Mouse (Mus musculus): ENCODE results near the gene Tssk6. TPM values are rescaled to one million over a fixed set of nuclear protein-coding genes. Genes with fewer than 3 reads are reported as not detected.

The Tssk6 gene
- polyA plus RNA-seq, 1 experiment, result 1.0 TPM

GRCm38 (mm10) chr8:69914526-69914925 is 12.5 kb downstream of the Tssk6 start:
- H3K36me3 ChIP-seq (ENCODE audit: control insufficient read depth, insufficient read depth, low read length), result peaks cover 54% of the 10 kb centered on the region

GRCm38 (mm10) chr8:69915748-69916147 is 13.8 kb downstream of the Tssk6 start:
- Histone ChIP-seq H3K4me3 (ENCODE audit: extremely low read depth, insufficient read depth, insufficient read length) (no peak overlapping the region), H3K27ac (ENCODE audit: insufficient read depth, low read length) (no peak overlapping the region), H3K36me3 (ENCODE audit: control insufficient read depth, insufficient read depth, low read length) (peaks cover 50% of the 10 kb centered on the region), H3K27me3 (ENCODE audit: control insufficient read depth, insufficient read depth, low read length) (no peaks in the 10 kb centered on the region), H3K4me1 (ENCODE audit: control insufficient read depth, insufficient read depth, insufficient read length) (peaks cover 7% of the 10 kb centered on the region)
- 89% methylated on average over 5 of the region's 5 CpGs for WGBS
- TF ChIP-seq CTCF (IDR thresholded peaks at IDR 0.05; ENCODE audit: extremely low read depth, insufficient read depth, insufficient read length, insufficient replicate concordance), result no peak
- TF ChIP-seq POLR2A (IDR thresholded peaks at IDR 0.05; ENCODE audit: low read depth, low read length), result no peak
- no peak for DNase-seq (ENCODE audit: low read depth in 1 of 2, low spot score in 2 of 2)

More at GRCm38 (mm10) chr8:69914526-69914925, 12.5 kb downstream of the Tssk6 start:
- Histone ChIP-seq H3K4me1 (ENCODE audit: control insufficient read depth, insufficient read depth, insufficient read length) (peaks cover 3% of the 10 kb centered on the region; the same call in 1 of the 2 replicates), H3K4me3 (ENCODE audit: extremely low read depth, insufficient read depth, insufficient read length) (no peak overlapping the region), H3K27me3 (ENCODE audit: control insufficient read depth, insufficient read depth, low read length) (no peaks in the 10 kb centered on the region), H3K27ac (ENCODE audit: insufficient read depth, low read length) (no peak overlapping the region)
- WGBS, result 86% methylated on average over 4 of the region's 4 CpGs
- no peak for DNase-seq (ENCODE audit: low read depth in 1 of 2, low spot score in 2 of 2)
- TF ChIP-seq CTCF (IDR thresholded peaks at IDR 0.05; ENCODE audit: extremely low read depth, insufficient read depth, insufficient read length, insufficient replicate concordance) (no peak), POLR2A (IDR thresholded peaks at IDR 0.05; ENCODE audit: low read depth, low read length) (no peak)

DNA sequence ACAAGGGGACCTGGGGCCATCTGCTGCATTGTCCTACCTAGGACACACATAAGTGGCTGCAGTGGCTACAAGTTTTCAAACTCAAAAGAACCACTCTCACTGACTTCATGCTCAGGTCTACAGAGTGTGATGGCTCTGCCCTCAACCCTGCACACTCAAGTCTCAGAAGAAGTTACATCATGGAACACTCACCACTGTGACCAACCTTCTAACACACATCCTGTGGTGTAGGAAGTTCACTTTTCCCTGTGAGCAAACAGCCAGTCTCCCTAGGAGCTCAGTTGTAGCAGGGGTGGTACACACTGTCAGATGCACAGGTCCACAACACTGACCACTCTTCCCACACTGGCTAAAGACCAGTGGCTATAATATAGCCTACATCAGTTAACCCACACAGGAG is 16.5 kb downstream of the Tssk6 start:
- no peak overlapping the region for H3K4me3 ChIP-seq (ENCODE audit: extremely low read depth, insufficient read depth, insufficient read length)
- no peak for TF ChIP-seq CTCF (IDR thresholded peaks at IDR 0.05; ENCODE audit: extremely low read depth, insufficient read depth, insufficient read length, insufficient replicate concordance)
- TF ChIP-seq POLR2A (IDR thresholded peaks at IDR 0.05; ENCODE audit: low read depth, low read length), result no peak
- peaks cover 27% of the 10 kb centered on the region for H3K36me3 ChIP-seq (ENCODE audit: control insufficient read depth, insufficient read depth, low read length)
- H3K27ac ChIP-seq (ENCODE audit: insufficient read depth, low read length), result no peak overlapping the region
- no peak for DNase-seq (ENCODE audit: low read depth in 1 of 2, low spot score in 2 of 2)
- no peaks in the 10 kb centered on the region for H3K27me3 ChIP-seq (ENCODE audit: control insufficient read depth, insufficient read depth, low read length)
- H3K4me1 ChIP-seq (ENCODE audit: control insufficient read depth, insufficient read depth, insufficient read length), result peaks cover 14% of the 10 kb centered on the region

GRCm38 (mm10) chr8:69919010-69919409 is 17.0 kb downstream of the Tssk6 start:
- DNase-seq (ENCODE audit: low read depth in 1 of 2, low spot score in 2 of 2), result peak; percentile 73 to 87
- TF ChIP-seq POLR2A (IDR thresholded peaks at IDR 0.05; ENCODE audit: low read depth, low read length) (no peak), CTCF (IDR thresholded peaks at IDR 0.05; ENCODE audit: extremely low read depth, insufficient read depth, insufficient read length, insufficient replicate concordance) (peak; percentile 73; the same call in 1 of the 2 replicates)
- H3K4me3 ChIP-seq (ENCODE audit: extremely low read depth, insufficient read depth, insufficient read length), result no peak overlapping the region
- no peaks in the 10 kb centered on the region for H3K27me3 ChIP-seq (ENCODE audit: control insufficient read depth, insufficient read depth, low read length)
- peak overlapping the region; percentile 43; the same call in 1 of the 2 replicates for H3K27ac ChIP-seq (ENCODE audit: insufficient read depth, low read length)
- 33% methylated on average over 1 of the region's 1 CpGs for WGBS
- peaks cover 14% of the 10 kb centered on the region for H3K4me1 ChIP-seq (ENCODE audit: control insufficient read depth, insufficient read depth, insufficient read length)
- peaks cover 24% of the 10 kb centered on the region for H3K36me3 ChIP-seq (ENCODE audit: control insufficient read depth, insufficient read depth, low read length)

GRCm38 (mm10) chr8:69919876-69920662 is 18.1 kb downstream of the Tssk6 start:
- Histone ChIP-seq H3K4me1 (ENCODE audit: control insufficient read depth, insufficient read depth, insufficient read length) (peaks cover 14% of the 10 kb centered on the region), H3K27ac (ENCODE audit: insufficient read depth, low read length) (peak overlapping the region; percentile 77), H3K36me3 (ENCODE audit: control insufficient read depth, insufficient read depth, low read length) (peaks cover 19% of the 10 kb centered on the region), H3K27me3 (ENCODE audit: control insufficient read depth, insufficient read depth, low read length) (no peaks in the 10 kb centered on the region), H3K4me3 (ENCODE audit: extremely low read depth, insufficient read depth, insufficient read length) (peak overlapping the region; percentile 17; the same call in 1 of the 2 replicates)
- TF ChIP-seq POLR2A (IDR thresholded peaks at IDR 0.05; ENCODE audit: low read depth, low read length) (no peak), CTCF (IDR thresholded peaks at IDR 0.05; ENCODE audit: extremely low read depth, insufficient read depth, insufficient read length, insufficient replicate concordance) (no peak)
- 38% methylated on average over 11 of the region's 11 CpGs for WGBS
- DNase-seq (ENCODE audit: low read depth in 1 of 2, low spot score in 2 of 2), result peak; percentile 86 to 97

DNA sequence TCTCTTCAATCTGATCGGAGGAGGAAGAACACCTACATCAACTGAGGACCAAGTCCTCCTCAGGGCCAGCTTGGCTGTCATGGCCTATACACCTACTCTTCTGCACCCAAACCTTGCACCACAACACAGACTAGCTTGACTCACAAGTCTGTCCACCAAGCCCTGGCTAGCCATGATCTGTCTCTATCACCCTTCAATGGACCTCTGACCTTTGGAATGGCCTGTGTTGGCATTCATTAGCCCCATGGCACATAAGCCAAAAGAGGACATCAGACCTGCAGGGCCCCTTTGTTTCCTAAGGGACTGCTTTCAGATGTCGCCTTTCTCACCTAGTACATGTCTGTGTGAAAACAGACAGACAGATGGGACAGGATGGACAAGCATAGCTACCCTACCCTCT is 19.2 kb downstream of the Tssk6 start:
- 88% methylated on average over 2 of the region's 2 CpGs for WGBS
- Histone ChIP-seq H3K27me3 (ENCODE audit: control insufficient read depth, insufficient read depth, low read length) (no peaks in the 10 kb centered on the region), H3K4me3 (ENCODE audit: extremely low read depth, insufficient read depth, insufficient read length) (no peak overlapping the region), H3K27ac (ENCODE audit: insufficient read depth, low read length) (peak overlapping the region; percentile 77; the same call in 1 of the 2 replicates), H3K36me3 (ENCODE audit: control insufficient read depth, insufficient read depth, low read length) (peaks cover 11% of the 10 kb centered on the region), H3K4me1 (ENCODE audit: control insufficient read depth, insufficient read depth, insufficient read length) (peaks cover 14% of the 10 kb centered on the region)
- no peak for DNase-seq (ENCODE audit: low read depth in 1 of 2, low spot score in 2 of 2)
- no peak for TF ChIP-seq POLR2A (IDR thresholded peaks at IDR 0.05; ENCODE audit: low read depth, low read length)
- TF ChIP-seq CTCF (IDR thresholded peaks at IDR 0.05; ENCODE audit: extremely low read depth, insufficient read depth, insufficient read length, insufficient replicate concordance), result no peak

DNA sequence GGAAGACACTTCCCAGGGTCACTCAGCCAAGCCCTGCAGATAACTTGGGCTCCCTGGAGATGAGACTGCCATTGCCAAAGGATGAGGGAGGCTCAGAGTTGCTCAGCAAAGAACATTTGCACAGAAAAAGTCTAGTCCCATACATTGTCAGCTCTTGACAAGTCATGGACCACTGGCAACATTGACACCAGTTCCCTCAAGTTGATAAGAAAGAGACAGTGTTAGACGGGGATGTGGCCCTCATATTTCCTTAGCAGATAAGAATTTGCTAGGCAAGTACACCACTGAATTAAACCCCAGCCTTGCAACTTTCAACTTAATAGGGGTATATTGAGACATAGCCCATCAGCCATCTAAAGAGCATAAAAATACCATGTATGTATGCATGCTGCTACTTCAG is 22.0 kb downstream of the Tssk6 start:
- Histone ChIP-seq H3K27me3 (ENCODE audit: control insufficient read depth, insufficient read depth, low read length) (no peaks in the 10 kb centered on the region), H3K36me3 (ENCODE audit: control insufficient read depth, insufficient read depth, low read length) (no peaks in the 10 kb centered on the region), H3K27ac (ENCODE audit: insufficient read depth, low read length) (no peak overlapping the region), H3K4me3 (ENCODE audit: extremely low read depth, insufficient read depth, insufficient read length) (no peak overlapping the region), H3K4me1 (ENCODE audit: control insufficient read depth, insufficient read depth, insufficient read length) (peaks cover 14% of the 10 kb centered on the region)
- WGBS, result 76% methylated on average over 1 of the region's 1 CpGs
- no peak for TF ChIP-seq CTCF (IDR thresholded peaks at IDR 0.05; ENCODE audit: extremely low read depth, insufficient read depth, insufficient read length, insufficient replicate concordance)
- TF ChIP-seq POLR2A (IDR thresholded peaks at IDR 0.05; ENCODE audit: low read depth, low read length), result no peak
- no peak for DNase-seq (ENCODE audit: low read depth in 1 of 2, low spot score in 2 of 2)

Measured in spleen, adult 2 months (tissue).